Mouse (Mus musculus): ENCODE data around the gene Rad54l2. TPM values are rescaled to one million over a fixed set of nuclear protein-coding genes. Genes with fewer than 3 reads are reported as not detected.

Rad54l2 gene
- polyA plus RNA-seq, 1 experiment from 2014 or later: 2.5 TPM

DNA sequence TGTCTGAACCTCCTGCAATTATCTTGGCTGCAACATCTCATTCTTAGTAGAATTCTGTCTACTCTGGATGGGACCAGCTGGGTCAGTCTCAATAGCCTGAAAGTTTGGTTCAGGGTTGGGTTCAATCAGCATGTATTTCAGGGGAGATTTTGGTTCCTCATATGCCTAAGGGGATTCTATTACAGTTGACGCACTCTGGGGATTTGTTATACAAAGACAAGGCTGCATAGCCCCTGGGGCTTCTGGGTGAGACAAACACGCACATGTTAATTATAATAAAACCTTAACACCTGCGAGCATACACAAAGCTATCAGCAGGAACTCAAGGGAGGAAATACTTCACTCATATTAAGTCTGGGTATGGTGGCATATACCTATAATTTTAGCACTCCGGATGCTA is 17.5 kb upstream of the Rad54l2 start:
- peaks cover 8% of the 10 kb centered on the region for H3K9me3 ChIP-seq (ENCODE audit: low read length)
- H3K36me3 ChIP-seq (ENCODE audit: insufficient read depth, low read length): no peaks in the 10 kb centered on the region
- TF ChIP-seq CTCF (IDR thresholded peaks at IDR 0.05) (no peak), EP300 (IDR thresholded peaks at IDR 0.05) (no peak)
- H3K9ac ChIP-seq (replicated peaks; ENCODE audit: low read depth): no peak overlapping the region
- ATAC-seq: no peak
- H3K27me3 ChIP-seq (replicated peaks; ENCODE audit: insufficient read depth, low read length): no peaks in the 10 kb centered on the region
- H3K4me2 ChIP-seq (replicated peaks; ENCODE audit: low read depth, low read length): no peak overlapping the region
- H3K4me3 ChIP-seq (ENCODE audit: low read depth, low read length): no peak overlapping the region
- DNase-seq (ENCODE audit: low spot score): no peak
- H3K4me1 ChIP-seq (ENCODE audit: insufficient read depth, low read depth, low read length): no peaks in the 10 kb centered on the region
- 78% methylated on average over 4 of the region's 4 CpGs for WGBS
- no peak overlapping the region for H3K27ac ChIP-seq (ENCODE audit: low read length)

DNA sequence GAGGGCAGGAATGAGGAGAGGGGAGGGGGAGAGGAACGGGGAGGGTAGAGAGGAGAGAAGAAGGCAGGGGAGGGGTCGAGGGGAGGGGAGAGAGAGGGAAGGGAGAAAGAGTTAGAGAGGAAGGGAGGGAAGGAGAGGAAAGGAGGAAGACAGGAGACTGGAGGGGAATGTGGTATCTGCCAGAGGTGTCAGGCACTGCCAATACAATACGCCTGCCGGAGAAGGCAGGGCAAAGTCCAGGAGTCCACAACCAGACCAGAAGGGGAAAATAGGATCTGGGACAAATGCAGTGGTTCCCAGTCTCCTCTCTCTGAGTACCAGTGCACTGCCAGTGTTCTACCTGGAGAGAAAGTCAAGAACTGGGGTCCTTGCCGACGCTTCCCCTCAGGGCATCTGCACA is 1.8 kb upstream of the Rad54l2 start:
- H3K36me3 ChIP-seq (ENCODE audit: insufficient read depth, low read length): no peaks in the 10 kb centered on the region
- no peak overlapping the region for H3K9ac ChIP-seq (replicated peaks; ENCODE audit: low read depth)
- no peak overlapping the region for H3K27ac ChIP-seq (ENCODE audit: low read length)
- ATAC-seq (no peak), DNase-seq (ENCODE audit: low spot score) (no peak)
- H3K27me3 ChIP-seq (replicated peaks; ENCODE audit: insufficient read depth, low read length): no peaks in the 10 kb centered on the region
- no peaks in the 10 kb centered on the region for H3K9me3 ChIP-seq (ENCODE audit: low read length)
- TF ChIP-seq CTCF (IDR thresholded peaks at IDR 0.05) (no peak), EP300 (IDR thresholded peaks at IDR 0.05) (no peak)
- 65% methylated on average over 6 of the region's 6 CpGs for WGBS
- H3K4me3 ChIP-seq (ENCODE audit: low read depth, low read length): no peak overlapping the region
- peaks cover 10% of the 10 kb centered on the region; the same call in 1 of the 2 replicates for H3K4me1 ChIP-seq (ENCODE audit: insufficient read depth, low read depth, low read length)
- H3K4me2 ChIP-seq (replicated peaks; ENCODE audit: low read depth, low read length): no peak overlapping the region

DNA sequence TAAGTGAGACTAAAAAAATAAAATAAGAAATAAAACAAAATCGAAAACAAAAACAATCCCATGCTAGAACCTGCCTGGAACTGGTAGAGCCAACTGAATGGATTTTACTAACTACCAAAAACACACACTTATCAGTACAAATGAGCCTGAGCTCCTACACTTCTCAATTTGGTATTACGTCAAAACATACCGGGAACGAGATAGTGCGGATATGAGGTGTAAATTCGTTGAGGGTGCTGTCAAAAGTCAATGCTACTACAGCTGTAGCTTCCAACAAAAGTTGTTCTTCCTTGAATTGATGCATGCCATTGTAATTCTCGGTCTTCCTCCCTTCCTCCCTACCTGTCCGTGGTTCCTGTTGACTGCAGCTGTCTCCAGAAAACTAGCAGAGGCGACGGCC is 369 bp upstream of the Rad54l2 start:
- 6% methylated on average over 10 of the region's 10 CpGs for WGBS
- 0 out of 2 replicates have a peak, but pooled peaks have one; percentile 16 for ATAC-seq
- Histone ChIP-seq H3K27me3 (replicated peaks; ENCODE audit: insufficient read depth, low read length) (no peaks in the 10 kb centered on the region), H3K4me2 (replicated peaks; ENCODE audit: low read depth, low read length) (peak overlapping the region; percentile 67), H3K4me1 (ENCODE audit: insufficient read depth, low read depth, low read length) (peaks cover 10% of the 10 kb centered on the region; the same call in 1 of the 2 replicates), H3K27ac (ENCODE audit: low read length) (peak overlapping the region; percentile 91; the same call in 1 of the 2 replicates), H3K36me3 (ENCODE audit: insufficient read depth, low read length) (no peaks in the 10 kb centered on the region), H3K9me3 (ENCODE audit: low read length) (no peaks in the 10 kb centered on the region), H3K9ac (replicated peaks; ENCODE audit: low read depth) (peak overlapping the region; percentile 99), H3K4me3 (ENCODE audit: low read depth, low read length) (peak overlapping the region; percentile 98)
- no peak for DNase-seq (ENCODE audit: low spot score)
- TF ChIP-seq CTCF (IDR thresholded peaks at IDR 0.05): no peak
- TF ChIP-seq EP300 (IDR thresholded peaks at IDR 0.05): no peak

DNA sequence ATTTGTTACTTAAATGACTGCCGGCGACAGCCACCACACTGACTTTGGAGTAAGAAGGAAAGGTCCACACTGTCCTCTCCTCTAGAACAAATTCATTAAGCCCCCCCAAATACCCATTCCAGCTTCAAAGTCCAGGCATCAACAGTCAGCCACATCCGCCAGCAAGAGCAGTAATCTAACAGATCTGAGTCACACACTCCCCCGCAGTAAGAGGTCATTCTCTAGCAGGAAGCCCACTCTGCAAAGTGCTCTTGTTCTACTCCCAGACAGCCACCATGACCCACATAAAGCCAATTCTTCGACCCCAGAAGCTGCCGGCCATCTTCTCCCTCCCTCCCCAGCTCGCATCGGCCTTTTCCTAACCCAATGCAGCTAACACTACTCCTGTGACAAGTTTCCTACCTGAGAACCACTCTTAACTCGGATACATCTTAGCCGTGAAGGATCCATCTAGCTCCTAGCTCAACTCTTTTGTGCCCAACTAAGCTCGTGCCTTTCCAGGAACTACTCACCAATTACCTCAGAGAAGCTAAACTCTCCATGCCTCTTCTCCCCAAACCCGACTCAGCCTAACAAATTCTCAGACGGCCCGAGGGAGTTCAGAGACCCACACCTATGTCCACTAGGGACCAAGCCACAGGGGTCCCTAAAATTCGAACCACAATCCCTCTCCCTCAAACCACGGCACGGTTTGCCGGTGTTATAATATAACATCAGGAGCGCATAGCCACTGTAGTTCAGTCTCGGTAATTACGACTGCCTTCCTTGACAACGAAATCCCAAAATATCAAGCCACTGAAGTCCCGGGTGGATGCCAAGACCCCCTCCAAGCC is 799 bp downstream of the Rad54l2 start:
- TF ChIP-seq EP300 (IDR thresholded peaks at IDR 0.05) (no peak), CTCF (IDR thresholded peaks at IDR 0.05) (no peak)
- WGBS: 6% methylated on average over 23 of the region's 23 CpGs
- ATAC-seq: no peak

DNA sequence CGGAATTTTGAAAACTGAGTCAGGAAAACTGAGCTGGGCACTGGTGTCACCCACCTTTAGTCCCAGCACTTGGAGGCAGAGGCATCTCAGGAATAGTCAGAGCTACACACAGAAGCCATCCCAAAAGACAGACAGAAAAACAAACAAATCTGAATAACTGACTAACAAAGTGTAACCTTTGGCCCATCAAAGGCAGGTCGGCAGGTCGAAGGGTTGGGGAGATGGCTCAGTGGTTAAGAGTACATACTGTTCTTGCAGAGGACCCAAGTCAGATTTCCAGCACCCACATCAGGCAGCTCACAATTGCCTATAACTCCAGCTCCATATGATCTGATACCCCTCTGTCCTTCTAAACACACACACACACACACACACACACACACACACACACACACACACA is 3.8 kb downstream of the Rad54l2 start:
- Histone ChIP-seq H3K4me1 (ENCODE audit: insufficient read depth, low read depth, low read length) (peaks cover 10% of the 10 kb centered on the region; the same call in 1 of the 2 replicates), H3K9me3 (ENCODE audit: low read length) (no peaks in the 10 kb centered on the region), H3K9ac (replicated peaks; ENCODE audit: low read depth) (no peak overlapping the region), H3K27me3 (replicated peaks; ENCODE audit: insufficient read depth, low read length) (no peaks in the 10 kb centered on the region), H3K4me2 (replicated peaks; ENCODE audit: low read depth, low read length) (no peak overlapping the region), H3K4me3 (ENCODE audit: low read depth, low read length) (no peak overlapping the region), H3K36me3 (ENCODE audit: insufficient read depth, low read length) (no peaks in the 10 kb centered on the region), H3K27ac (ENCODE audit: low read length) (no peak overlapping the region)
- DNase-seq (ENCODE audit: low spot score): no peak
- no peak for ATAC-seq
- WGBS: 56% methylated on average over 3 of the region's 3 CpGs
- TF ChIP-seq EP300 (IDR thresholded peaks at IDR 0.05) (no peak), CTCF (IDR thresholded peaks at IDR 0.05) (no peak)

More for the DNA sequence above, 799 bp downstream of the Rad54l2 start:
- H3K27me3 ChIP-seq (replicated peaks; ENCODE audit: insufficient read depth, low read length): no peaks in the 10 kb centered on the region
- peak; percentile 27 for DNase-seq (ENCODE audit: low spot score)
- peak overlapping the region; percentile 67 for H3K4me2 ChIP-seq (replicated peaks; ENCODE audit: low read depth, low read length)
- peak overlapping the region; percentile 91 for H3K27ac ChIP-seq (ENCODE audit: low read length)
- no peaks in the 10 kb centered on the region for H3K9me3 ChIP-seq (ENCODE audit: low read length)
- peak overlapping the region; percentile 98 for H3K4me3 ChIP-seq (ENCODE audit: low read depth, low read length)
- peaks cover 10% of the 10 kb centered on the region; the same call in 1 of the 2 replicates for H3K4me1 ChIP-seq (ENCODE audit: insufficient read depth, low read depth, low read length)
- peak overlapping the region; percentile 99 for H3K9ac ChIP-seq (replicated peaks; ENCODE audit: low read depth)
- no peaks in the 10 kb centered on the region for H3K36me3 ChIP-seq (ENCODE audit: insufficient read depth, low read length)

DNA sequence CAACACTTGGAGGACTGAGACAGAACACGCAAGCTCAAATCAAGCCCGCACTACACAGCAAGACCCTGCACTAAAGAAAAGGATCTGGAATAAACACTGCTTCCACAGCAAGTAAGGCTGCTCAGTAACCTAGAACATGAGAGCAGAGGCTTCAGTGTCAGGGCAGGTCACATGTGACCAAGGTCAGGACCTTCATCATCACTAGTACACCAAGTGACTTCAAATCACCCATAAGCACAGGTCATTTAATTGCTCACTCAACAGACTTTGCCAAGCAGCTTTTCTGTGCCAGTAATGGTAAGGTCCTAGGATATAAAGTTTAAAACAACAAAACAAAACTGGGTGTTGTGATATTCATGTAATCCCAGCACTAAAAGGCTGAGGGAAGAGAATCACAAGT is 5.4 kb downstream of the Rad54l2 start:
- Histone ChIP-seq H3K27me3 (replicated peaks; ENCODE audit: insufficient read depth, low read length) (no peaks in the 10 kb centered on the region), H3K4me3 (ENCODE audit: low read depth, low read length) (no peak overlapping the region), H3K9me3 (ENCODE audit: low read length) (no peaks in the 10 kb centered on the region), H3K9ac (replicated peaks; ENCODE audit: low read depth) (no peak overlapping the region), H3K4me2 (replicated peaks; ENCODE audit: low read depth, low read length) (no peak overlapping the region), H3K27ac (ENCODE audit: low read length) (no peak overlapping the region), H3K4me1 (ENCODE audit: insufficient read depth, low read depth, low read length) (0 out of 2 replicates have a peak, but pooled peaks cover 5% of the 10 kb centered on the region), H3K36me3 (ENCODE audit: insufficient read depth, low read length) (no peaks in the 10 kb centered on the region)
- TF ChIP-seq EP300 (IDR thresholded peaks at IDR 0.05) (no peak), CTCF (IDR thresholded peaks at IDR 0.05) (no peak)
- 98% methylated on average over 2 of the region's 2 CpGs for WGBS
- DNase-seq (ENCODE audit: low spot score) (no peak), ATAC-seq (no peak)

Measured in lung, postnatal 0 days (tissue).